Mouse (Mus musculus) heart, adult 8-10 months (tissue): ENCODE measurements around the gene Rnf213. TPM values are rescaled to one million over a fixed set of nuclear protein-coding genes. Genes with fewer than 3 reads are reported as not detected.

Experiments used
- DNase-seq: peaks from one replicate; pipeline ENCODE4 v3.0.0; 2022; ENCODE audit warnings: low spot score
- microRNA-seq: library from miRNA; unstranded; fragments of <30 nt; microRNA quantifications from one replicate; pipeline ENCODE4 v1.2.0, GENCODE M21; 2022
- total RNA-seq, 4 experiments: library from RNA; stranded (reverse); gene quantifications; 2 replicates each; pipeline ENCODE4 v1.2.4; 2022

Gene Rnf213
- total RNA-seq, 4 experiments from 2014 or later, result 11.1 to 16.0 (median 13.2) TPM

DNA sequence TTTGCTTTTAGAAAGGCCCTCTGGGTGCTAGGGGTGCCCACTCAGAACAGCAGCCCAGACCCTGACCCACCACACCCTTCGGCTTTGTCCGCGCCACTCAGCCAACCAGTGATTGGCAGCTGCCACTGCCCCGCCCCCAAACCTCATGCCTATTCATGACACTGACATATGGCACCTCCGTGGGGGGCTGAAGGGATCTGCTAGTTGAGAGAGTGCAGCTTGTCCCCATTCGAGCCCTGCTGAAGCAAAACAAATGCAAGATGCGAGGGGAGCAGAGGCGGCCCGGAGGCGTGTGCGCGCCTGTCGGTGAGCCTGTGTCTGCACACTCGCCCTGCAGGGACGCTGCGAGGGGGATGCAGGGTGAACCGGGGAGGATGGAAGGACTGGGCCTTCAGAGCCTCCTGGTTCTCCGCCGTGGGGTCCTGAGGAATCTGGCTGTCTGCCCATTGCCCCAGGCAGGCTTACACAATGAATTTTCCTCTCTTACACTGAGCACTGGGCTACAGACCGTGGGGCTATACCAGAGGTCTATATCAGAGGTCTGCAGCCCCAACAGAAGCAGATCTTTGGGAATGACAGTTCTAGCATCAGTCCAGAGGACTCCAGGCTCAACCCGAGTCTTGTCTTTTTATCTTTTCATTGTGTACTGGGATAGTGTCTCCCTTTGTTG is 122.2 kb downstream of the Rnf213 start:
- DNase-seq, result no peak

DNA sequence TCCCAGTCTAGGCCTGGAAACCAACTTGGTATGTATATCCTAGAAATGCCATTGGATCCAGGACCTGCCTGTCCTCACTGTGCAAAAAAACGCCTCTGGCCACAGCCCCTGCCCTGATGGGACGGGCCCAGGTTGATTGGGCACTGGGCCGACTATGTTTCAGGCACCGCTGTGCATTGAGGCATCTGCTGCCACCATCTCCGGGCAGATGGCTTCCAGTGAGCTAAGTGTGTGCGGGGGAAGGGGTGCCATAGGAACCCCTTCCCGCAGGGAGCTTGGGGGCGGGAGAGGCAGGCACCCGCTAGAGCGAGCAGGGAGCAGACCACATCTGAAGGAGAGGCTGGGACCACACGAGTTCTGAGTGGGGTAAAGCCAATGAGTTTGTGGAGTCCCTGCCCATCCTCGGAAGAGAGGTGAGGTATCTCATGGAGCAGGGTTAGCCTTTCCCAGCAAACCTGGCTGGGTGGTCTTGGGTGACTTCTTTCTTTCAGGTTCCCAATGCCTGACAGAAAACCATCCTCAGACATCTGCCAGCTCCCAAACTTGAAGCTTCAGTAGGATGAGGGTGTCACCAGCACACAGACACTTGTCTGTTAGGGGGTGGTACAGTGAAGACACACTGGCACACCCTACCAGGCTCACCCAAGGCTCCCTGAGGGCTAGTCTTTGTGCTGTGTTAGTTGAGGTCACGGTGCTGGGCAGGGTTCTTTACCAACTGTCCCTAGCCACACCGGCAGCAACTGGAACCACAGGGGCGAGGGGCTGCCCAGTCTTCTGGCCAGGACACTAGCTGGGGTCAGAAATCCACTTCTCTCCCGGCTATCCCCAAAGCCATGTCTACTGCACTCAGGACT is 123.2 kb downstream of the Rnf213 start:
- DNase-seq, result no peak

DNA sequence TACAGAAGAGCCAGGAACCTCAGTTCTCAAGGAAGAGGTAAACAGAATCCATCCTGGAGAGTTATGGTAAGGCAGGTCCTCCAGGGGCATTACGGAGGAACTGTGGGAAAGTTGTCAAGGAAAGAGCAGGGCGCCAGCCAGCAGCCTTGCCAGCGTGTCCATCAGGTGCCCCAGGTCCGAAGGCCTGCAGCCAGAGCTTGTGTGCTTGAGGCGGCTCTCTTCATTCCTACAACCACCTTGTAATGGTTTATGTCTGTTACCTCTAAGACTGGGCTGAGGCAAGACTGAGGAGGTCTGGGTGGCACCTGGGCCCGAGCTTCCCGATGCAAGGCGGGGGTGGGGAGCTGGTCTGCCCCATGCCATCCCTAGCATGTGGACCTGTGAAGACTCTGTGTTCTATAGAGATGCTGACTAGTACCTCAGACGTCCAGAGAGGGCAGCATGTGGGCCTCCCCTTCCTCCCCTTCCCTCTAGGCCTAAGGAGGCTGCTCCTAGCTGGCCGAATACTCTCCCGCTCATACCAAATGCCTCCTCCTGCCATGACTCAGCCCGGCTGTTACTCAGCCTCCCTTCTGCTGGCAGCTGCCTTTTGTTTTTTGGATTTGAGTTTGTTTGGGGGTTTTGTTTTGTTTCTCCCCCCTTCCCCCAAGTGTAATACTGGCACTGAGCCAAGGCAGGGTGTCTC is 123.9 kb downstream of the Rnf213 start:
- DNase-seq, result no peak

DNA sequence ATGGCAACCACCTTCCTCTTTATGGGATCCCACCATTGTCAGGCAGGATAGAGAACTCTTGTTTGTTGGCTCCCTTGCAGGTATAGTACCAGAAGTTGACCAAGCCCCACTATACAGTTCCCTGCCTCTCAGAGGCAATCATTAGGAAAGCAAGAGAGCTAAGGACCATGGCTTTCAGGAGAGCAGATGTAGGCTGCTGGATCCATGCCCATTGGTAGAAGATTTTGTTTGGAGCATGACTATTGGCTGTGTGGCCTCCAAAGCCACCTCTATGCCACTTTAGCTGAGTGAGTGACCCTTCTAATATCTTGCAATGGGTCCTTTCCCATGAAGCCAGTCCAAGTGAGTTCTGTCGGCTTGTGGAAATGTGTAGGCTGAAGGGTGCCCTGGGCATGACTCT is 126.5 kb downstream of the Rnf213 start:
- DNase-seq, result no peak

DNA sequence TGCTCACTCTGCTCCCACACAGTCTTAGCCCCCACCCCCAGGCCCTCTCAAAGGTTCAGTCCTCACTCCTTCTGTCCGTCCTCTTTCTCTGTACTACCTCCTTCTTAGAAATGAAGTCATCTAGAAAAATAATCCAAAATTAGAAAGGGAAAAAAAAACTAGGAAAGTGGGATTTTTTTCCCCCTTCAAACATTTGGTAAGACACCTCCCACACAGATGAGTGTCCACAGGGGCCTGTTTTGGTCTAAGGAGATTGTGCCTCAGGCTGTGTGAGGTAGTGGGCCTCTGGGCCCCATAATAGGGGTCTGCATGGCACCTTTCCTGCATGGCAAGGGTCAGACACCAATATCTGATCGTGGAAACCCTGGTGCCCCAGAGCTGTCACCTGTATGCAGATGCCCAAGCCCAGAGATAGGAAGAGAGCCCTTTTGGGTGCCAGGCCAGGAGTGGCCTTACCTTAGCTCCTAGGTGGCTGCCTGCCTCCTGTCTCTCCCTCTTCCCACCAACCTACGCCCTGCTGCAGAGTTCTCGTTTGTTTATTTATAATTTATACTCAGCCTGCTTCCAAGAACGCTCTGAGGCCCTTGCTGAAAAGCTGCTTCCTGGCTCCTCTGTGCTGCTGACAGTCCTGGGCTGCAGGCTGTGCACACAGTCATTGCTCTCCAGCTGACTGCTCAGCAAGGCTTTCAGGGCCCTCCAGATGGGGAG is 127.3 kb downstream of the Rnf213 start:
- no peak for DNase-seq

DNA sequence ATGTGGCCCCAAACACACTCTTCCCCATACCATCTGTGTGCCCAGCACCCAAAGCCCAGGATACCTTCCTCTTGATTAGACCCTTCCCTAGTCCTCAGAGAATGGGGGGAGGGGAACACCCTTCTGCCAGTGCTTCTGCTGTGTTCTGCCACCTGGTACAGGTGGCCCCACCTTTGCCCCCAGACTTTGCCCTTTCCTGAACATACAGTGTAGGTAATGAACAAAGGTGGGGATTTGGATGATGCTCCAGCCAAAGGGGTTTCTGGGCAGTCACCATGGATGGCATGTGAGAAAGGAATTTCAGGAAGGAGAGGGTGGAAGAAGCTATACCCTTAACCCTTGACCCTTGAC is 127.8 kb downstream of the Rnf213 start:
- DNase-seq, result no peak

DNA sequence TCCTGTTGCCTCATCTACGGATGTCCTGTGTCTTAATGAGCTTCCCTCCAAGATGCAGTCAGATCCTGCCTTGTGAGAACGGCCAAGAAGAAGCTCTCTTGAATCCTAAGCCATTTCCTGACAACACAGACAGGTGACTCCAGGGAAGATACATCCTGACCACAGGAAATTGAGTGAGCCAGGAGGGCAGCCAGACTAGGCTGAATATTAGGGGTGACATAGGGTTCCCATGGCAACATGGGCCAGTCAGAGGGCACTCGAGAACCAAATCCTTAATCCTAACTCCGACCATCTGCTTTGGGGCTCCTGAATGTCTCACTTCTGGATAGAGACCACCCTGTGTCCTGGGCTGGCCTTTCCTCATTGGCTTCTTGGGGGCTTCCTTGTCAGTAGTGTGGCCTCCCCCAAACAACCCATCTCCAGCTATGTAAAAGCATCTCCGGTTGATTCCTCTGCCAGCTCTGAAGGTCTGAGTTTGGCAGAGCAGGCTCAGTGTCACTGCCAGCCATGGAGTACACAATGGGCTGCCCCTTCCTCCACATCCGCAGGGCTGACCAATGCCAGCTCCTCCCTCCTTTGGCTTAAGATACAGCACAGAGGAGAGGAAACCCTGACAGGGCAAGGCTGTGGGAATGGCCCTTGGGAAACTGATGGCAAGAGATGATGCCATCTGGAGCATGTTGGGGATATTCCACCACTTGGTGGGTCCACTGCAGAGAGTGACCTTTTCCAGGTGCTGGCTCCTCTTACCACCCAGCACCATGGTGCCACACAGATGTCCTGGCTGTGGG is 129.2 kb downstream of the Rnf213 start:
- DNase-seq, result no peak

DNA sequence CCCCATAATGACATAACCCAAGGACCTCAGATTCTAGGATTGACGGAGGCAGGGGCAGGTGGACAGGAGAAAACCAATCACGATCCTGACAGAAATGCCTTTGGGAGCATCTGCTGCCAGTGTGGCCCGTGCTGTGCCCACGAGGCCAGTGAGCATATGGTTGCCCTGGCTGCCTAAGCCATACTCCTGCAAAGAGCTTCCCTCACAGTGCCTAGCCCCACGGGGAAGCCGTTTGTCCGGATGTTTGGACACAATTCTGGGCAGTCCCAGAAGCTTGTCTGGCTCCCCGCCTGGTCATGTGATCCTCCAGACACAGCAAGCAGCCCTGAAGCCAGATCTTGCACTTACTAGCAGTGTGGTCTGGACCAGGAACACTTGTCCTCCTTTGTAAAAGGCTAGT is 129.9 kb downstream of the Rnf213 start:
- peak; percentile 31 for DNase-seq

DNA sequence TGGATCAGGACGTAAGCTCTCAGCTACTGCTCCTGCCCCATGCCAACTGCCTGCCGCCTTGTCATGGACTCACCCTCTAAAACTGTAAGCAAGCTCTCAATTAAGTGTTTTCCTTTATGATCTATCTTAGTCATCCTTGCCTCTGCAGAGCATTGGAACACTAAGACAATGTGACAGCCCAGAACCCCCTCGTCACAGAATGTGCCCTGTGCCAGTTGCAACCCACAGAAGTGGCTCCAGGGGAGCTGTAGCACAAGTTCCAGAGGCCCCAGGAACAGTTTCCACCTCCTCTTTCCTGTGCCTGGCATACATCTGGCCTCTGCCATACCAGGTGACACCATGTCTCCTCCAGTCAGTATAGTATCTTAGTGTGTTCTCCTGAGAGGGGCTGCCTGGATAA is 130.5 kb downstream of the Rnf213 start:
- DNase-seq, result no peak

DNA sequence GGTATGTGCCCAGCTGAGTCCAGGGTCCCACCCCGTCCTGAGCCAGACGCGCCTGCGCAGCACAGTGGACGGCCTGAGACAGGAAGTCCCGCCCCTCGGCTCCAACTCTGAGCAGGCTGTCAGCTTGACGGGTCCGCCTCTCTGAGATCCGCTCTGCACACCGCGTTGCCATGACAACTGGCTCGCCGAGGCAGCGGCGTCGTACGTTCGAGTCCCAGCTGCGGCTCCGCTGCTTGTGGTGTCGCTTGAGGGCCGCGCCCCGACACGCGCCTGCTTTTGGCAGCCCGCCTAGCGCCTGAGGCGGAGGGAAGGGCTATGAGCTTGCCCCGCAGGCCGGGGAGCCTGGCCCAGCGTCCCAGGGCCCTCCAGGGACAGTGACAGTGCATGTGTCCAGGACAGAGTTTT is 131.6 kb downstream of the Rnf213 start:
- DNase-seq, result peak; percentile 87

DNA sequence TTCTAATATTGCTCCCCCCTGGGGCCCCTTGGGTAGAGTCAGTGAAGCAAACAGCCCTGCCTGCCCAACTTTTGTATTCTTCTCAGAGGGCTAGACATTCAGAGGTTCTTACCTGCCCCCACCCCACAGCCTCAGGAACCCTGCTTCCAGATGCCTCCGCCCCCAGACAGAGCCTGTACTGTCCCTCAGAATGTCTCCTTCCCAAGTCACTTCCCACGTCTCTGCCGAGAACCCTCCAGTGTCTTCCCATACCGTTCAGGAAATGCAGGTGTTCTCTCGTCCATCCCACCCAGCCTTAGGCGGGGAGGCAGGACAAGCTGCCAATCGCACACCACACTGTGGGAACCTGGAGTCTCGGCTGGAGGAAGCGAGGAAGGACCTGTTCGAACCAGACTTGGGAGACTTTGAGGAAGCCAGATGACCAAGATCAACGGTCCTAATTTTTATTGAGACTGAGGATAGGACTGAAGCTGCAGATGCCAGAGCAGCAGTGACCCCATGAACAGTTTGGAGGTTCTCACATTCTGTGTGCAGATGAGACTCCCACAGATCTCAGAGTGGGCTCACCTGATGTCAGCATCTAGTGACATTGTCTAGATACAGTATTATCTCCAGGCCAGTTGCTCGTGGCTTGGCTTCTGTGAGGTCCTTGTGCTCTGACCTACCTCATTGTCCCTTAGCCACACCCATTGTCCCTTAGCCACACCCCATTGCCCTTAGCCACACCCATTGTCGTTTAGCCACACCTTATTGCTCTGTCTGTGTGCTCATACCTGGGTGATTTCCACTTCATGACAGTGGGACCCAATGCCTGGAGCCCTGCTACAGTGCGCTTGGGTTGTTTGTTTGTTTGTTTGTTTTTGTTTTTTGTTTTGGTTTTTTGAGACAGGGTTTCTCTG is 133.4 kb downstream of the Rnf213 start:
- no peak for DNase-seq

DNA sequence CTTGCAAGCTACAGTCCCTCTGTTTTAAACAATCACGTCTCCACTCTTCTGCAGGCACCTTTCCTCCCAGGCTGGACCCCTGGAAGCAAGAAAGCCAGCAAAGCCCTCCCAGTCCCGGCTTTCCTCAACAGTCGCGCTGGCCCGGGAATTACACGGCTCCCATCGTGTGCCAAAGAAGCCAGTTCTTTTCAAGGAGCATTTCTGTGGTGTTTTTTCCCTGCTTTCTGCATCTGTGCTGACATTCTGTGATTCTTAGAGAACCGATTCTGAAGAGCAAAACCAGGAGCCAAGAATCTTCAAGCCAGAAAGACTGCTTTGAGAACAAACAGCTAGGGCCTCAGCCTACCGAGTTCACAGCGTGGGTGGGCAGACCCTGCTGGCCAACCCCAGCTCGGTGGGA is 136.0 kb downstream of the Rnf213 start:
- DNase-seq, result no peak

DNA sequence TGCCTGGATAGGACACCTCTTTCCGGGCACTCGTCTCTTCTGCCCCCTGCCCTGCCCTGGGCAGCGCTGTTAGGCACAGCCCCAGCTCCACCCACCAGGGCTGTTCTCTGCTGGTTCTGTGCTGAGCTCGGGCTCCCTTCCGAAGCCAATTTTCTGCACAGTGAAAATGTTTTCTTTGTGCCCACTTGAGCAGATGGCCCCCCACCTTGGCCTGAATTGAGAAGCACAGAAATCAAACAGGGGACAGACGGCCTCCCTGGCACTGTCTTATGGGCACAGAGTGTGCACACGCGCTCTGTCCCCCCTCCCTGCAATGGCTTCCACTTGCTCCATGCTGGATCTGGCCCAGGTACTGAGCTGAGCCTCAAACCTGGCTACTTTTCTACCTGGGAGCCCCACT is 139.6 kb downstream of the Rnf213 start:
- DNase-seq, result no peak

DNA sequence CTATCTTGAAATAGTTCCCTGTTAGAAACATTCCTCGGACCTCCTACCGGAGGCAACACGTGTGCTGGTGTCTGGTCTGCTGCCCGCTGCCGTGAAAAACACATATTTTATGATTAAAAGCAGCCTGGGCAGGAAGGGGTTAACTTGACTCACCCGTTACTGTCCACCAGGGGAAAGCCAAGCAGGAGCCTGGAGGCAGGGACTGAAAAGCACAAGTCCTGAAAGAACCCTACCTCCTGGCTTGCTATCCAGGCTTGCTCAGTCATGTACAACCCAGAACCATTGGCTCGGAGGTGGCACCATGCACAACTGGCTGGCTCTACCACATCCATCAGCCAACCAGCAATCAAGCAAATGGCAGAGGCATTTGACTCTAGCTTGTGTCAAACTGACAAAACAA is 140.8 kb downstream of the Rnf213 start:
- DNase-seq, result no peak

Small RNA genes within 50 kb of the gene (microRNA-seq; reads per million reads assigned to microRNA genes)
- not detected for gene Mir1932

Other genes with a start within 250 kb of the Rnf213 start
- gene Tbc1d16, start 164.6 kb upstream of the Rnf213 start, total RNA-seq, result 10 to 100 TPM; 60.3 to 72.2 (median 64.4) TPM
- under 1 TPM in 1 of 4 experiments, not detected in 3; 0.20 TPM for gene Ccdc40, start 164.5 kb upstream of the Rnf213 start, total RNA-seq
- gene Gaa, start 125.2 kb upstream of the Rnf213 start, total RNA-seq, result 100 to 1,000 TPM; 108 to 126 (median 114) TPM
- gene Eif4a3, start 93.0 kb upstream of the Rnf213 start, total RNA-seq, result 10 to 100 TPM; 57.7 to 77.2 (median 66.8) TPM
- gene Card14, start 85.3 kb upstream of the Rnf213 start, total RNA-seq, result under 1 TPM in 2 of 4 experiments, not detected in 2; 0.13 to 0.14 TPM
- 1 to 10 TPM; 4.6 to 5.6 (median 5.3) TPM for gene Sgsh, start 37.6 kb upstream of the Rnf213 start, total RNA-seq
- gene Slc26a11, start 37.5 kb upstream of the Rnf213 start, total RNA-seq, result 1 to 10 TPM; 2.3 to 4.6 (median 3.1) TPM
- gene Endov, start 98.2 kb downstream of the Rnf213 start, total RNA-seq, result 10 to 100 TPM in 1 of 4 experiments, 1 to 10 TPM in 3; 7.2 to 13.2 (median 7.9) TPM
- gene Nptx1, start 154.7 kb downstream of the Rnf213 start, total RNA-seq, result under 1 TPM; 0.09 to 0.24 (median 0.16) TPM
- 10 to 100 TPM; 30.3 to 35.6 (median 32.7) TPM for gene Rptor, start 209.8 kb downstream of the Rnf213 start, total RNA-seq